Comparison of ENCODE assay signal across 23 mouse cellular contexts in the genomic region with DNA sequence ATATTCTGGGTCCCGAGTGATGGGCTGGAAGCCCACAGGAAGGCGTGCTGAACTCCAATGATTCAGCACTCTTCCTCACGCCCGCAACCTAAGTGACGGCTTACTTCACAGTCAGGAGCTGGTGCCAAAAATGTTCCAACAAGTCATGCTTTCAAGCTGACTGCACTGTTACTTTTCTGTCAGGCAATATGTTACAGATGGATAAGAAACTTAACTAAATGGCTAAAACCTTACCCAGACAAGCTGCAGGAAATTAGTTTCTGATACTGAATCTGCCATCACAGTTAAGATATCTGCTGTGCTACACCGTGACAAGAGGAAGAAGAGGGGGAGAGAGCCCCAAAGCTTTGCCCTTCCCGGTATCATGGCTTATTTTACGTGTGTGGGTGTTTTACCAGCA. TPM values are rescaled to one million over a fixed set of nuclear protein-coding genes. Genes with fewer than 3 reads are reported as not detected.
DNase-seq lines count a peak whose midpoint lies in the region; ATAC-seq and TF ChIP-seq lines count a peak whose summit lies in the region.
"Had no signal": no experiment of that assay in that cellular context is flagged by ENCODE, and none has a peak within 500 bp of the region (broad histone marks: within the 10 kb centered on the region; RNA-seq: fewer than 3 reads in every experiment).

No protein-coding gene starts in this region.

- ATAC-seq in frontal cortex, adult (ENCODE audit: low TSS enrichment) = peak; percentile 74; the same call in 1 of the 2 replicates
- ATAC-seq in G1E (ENCODE audit: extremely low read depth, insufficient number of reproducible peaks, low FRiP score, poor library complexity, severe bottlenecking) = peak; percentile 63
- peak; percentile 84 for ATAC-seq in common myeloid progenitor, adult 5-6 weeks (replicated peaks; ENCODE audit: low read depth, poor library complexity, severe bottlenecking)
- ATAC-seq in liver, embryonic 13.5 days (ENCODE audit: low read depth) = peak; percentile 65
- ATAC-seq: CD4-positive, CD25-positive, alpha-beta regulatory T cell, adult 4 months; inflammation-experienced regulatory T-cells, adult 6 months had no signal

- WGBS in liver, embryonic 13.5 days (ENCODE audit: insufficient replicate concordance) = 37% methylated on average over 8 of the region's 8 CpGs

- H3K27me3 ChIP-seq in G1E (ENCODE audit: insufficient read depth, low read length) = no peaks in the 10 kb centered on the region
- no peaks in the 10 kb centered on the region for H3K27me3 ChIP-seq in liver, embryonic 13.5 days
- H3K27me3 ChIP-seq: embryonic facial prominence, embryonic 13.5 days; hindbrain, embryonic 13.5 days; limb, embryonic 13.5 days; lung, embryonic 15.5 days; midbrain, embryonic 12.5 days had no signal

- peaks cover 95% of the 10 kb centered on the region for H3K36me3 ChIP-seq in G1E (replicated peaks)
- H3K36me3 ChIP-seq in liver, embryonic 13.5 days = peaks cover 97% of the 10 kb centered on the region

- H3K27ac ChIP-seq in liver, embryonic 13.5 days = peak overlapping the region; percentile 43; the same call in 1 of the 2 replicates
- H3K27ac ChIP-seq: embryonic facial prominence, embryonic 13.5 days; heart, embryonic 10.5 days; hindbrain, embryonic 13.5 days; limb, embryonic 13.5 days; lung, embryonic 15.5 days; macrophage; midbrain, embryonic 12.5 days had no signal

- no peak for DNase-seq in frontal cortex, postnatal 10 days (ENCODE audit: low spot score in 2 of 2)
- DNase-seq in G1E (ENCODE audit: low spot score) = peak; percentile 41
- no peak for DNase-seq in liver, embryonic 13.5 days
- DNase-seq in adrenal gland, adult 2 months = no peak
- DNase-seq in left cerebral cortex, adult 9 months (ENCODE audit: low spot score in 2 of 2) = no peak
- no peak for DNase-seq in heart, postnatal 4 days
- DNase-seq: cerebellum, adult 9-11 months; gastrocnemius, postnatal 36 days; kidney, adult 8-10 months; kidney, postnatal 14 days; spleen, adult 18-20 months; thymus, adult 18-20 months had no signal

- no peaks in the 10 kb centered on the region for H3K9me3 ChIP-seq in G1E (replicated peaks)
- H3K9me3 ChIP-seq in liver, embryonic 13.5 days (replicated peaks) = no peaks in the 10 kb centered on the region
- H3K9me3 ChIP-seq: embryonic facial prominence, embryonic 13.5 days; heart, embryonic 10.5 days; hindbrain, embryonic 13.5 days; limb, embryonic 13.5 days; lung, embryonic 15.5 days; midbrain, embryonic 12.5 days had no signal

- peaks cover 19% of the 10 kb centered on the region for H3K4me1 ChIP-seq in G1E (ENCODE audit: insufficient read depth, low read depth, low read length)
- H3K4me1 ChIP-seq in liver, embryonic 13.5 days (replicated peaks) = peaks cover 20% of the 10 kb centered on the region
- H3K4me1 ChIP-seq: embryonic facial prominence, embryonic 13.5 days; heart, embryonic 10.5 days; limb, embryonic 13.5 days; lung, embryonic 15.5 days; midbrain, embryonic 12.5 days had no signal

- no peak overlapping the region for H3K9ac ChIP-seq in liver, embryonic 13.5 days
- H3K9ac ChIP-seq: embryonic facial prominence, embryonic 13.5 days; limb, embryonic 13.5 days; lung, embryonic 15.5 days; midbrain, embryonic 12.5 days had no signal

- no peak for TF ChIP-seq CTCF in G1E (IDR thresholded peaks at IDR 0.05; ENCODE audit: low read depth, low read length)

- no peak overlapping the region for H3K4me2 ChIP-seq in liver, embryonic 13.5 days
- H3K4me2 ChIP-seq: embryonic facial prominence, embryonic 13.5 days; hindbrain, embryonic 13.5 days; limb, embryonic 13.5 days; lung, embryonic 15.5 days; midbrain, embryonic 12.5 days had no signal

- no peak overlapping the region for H3K4me3 ChIP-seq in G1E (ENCODE audit: low read depth, low read length)
- H3K4me3 ChIP-seq in liver, embryonic 13.5 days (replicated peaks) = no peak overlapping the region
- H3K4me3 ChIP-seq: embryonic facial prominence, embryonic 13.5 days; heart, embryonic 10.5 days; hindbrain, embryonic 13.5 days; limb, embryonic 13.5 days; lung, embryonic 15.5 days; midbrain, embryonic 12.5 days had no signal

RNA-seq across cellular contexts. Expression of gene Rpa1, which starts 34.3 kb away (rescaled TPM):
- 94.0 and 105 TPM in 2 replicates for total RNA-seq in G1E (2014; fragmentation: Nextera tagmentation)
- 284 and 317 TPM in 2 replicates for total RNA-seq in G1E (2017)
- polyA plus RNA-seq in G1E (2012) = 97.4 and 130 TPM in 2 replicates
- 139 and 158 TPM in 2 replicates for total RNA-seq in common myeloid progenitor, adult 5-6 weeks (2017)
- 113 and 137 TPM in 2 replicates for polyA plus RNA-seq in liver, embryonic 13.5 days (2015; fragmentation: Nextera tagmentation; extraction: Ambion mirVana)
- 10 to 100 TPM; 35.6 to 54.9 TPM for total RNA-seq in adrenal gland, adult 2 months (2021)
- 11.8 and 16.4 TPM in 2 replicates for polyA plus RNA-seq in adrenal gland, adult 2 months (2012; rRNA removed)
- total RNA-seq in heart, postnatal 4 days (2021) = 100 to 1,000 TPM; 109 to 114 TPM

RNA-seq across cellular contexts. Expression of gene Smyd4, which starts 34.4 kb away (rescaled TPM):
- total RNA-seq in G1E (2014; fragmentation: Nextera tagmentation) (6.3 and 12.4 TPM in 2 replicates), G1E (2017) (14.8 and 15.0 TPM in 2 replicates)
- 1.1 TPM in 2 replicates for polyA plus RNA-seq in G1E (2012)
- total RNA-seq in common myeloid progenitor, adult 5-6 weeks (2017) = 6.5 and 7.4 TPM in 2 replicates
- 5.1 and 6.6 TPM in 2 replicates for polyA plus RNA-seq in liver, embryonic 13.5 days (2015; fragmentation: Nextera tagmentation; extraction: Ambion mirVana)
- 10 to 100 TPM in 1 of 2 experiments, 1 to 10 TPM in 1; 5.2 to 12.5 TPM for total RNA-seq in adrenal gland, adult 2 months (2021)
- 6.3 and 6.8 TPM in 2 replicates for polyA plus RNA-seq in adrenal gland, adult 2 months (2012; rRNA removed)
- 1 to 10 TPM; 6.4 to 8.5 TPM for total RNA-seq in heart, postnatal 4 days (2021)
